Mouse (Mus musculus): Measurements from ENCODE around the gene Hs3st3b1. TPM values are rescaled to one million over a fixed set of nuclear protein-coding genes. Genes with fewer than 3 reads are reported as not detected.

Gene Hs3st3b1
- polyA plus RNA-seq, 1 experiment from 2014 or later: 5.3 TPM

DNA sequence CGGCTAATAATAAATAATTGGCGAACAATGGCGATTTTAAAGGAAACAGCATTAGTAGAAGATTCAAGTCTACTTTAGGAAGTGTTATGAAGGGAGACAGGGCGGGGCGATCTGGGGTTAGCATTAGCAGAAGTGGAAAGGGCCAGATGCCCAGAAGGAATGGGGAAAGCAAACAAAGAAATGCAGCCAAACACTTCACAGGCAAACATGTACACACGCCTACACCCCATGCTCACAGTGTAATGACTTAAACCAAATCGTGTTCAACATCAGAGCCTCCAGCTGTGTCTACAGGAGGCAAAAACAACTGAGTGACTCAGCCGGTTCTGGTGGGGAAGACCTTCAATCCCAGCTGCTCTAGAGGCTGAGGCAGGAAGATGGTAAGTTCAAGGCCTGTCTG is 20.1 kb upstream of the Hs3st3b1 start:
- H3K9me3 ChIP-seq (ENCODE audit: control insufficient read depth, low read length): no peaks in the 10 kb centered on the region
- no peak overlapping the region for H3K27ac ChIP-seq (ENCODE audit: low read depth)
- no peaks in the 10 kb centered on the region for H3K4me1 ChIP-seq (replicated peaks; ENCODE audit: control insufficient read depth, insufficient read depth, low read length)
- no peak overlapping the region for H3K4me3 ChIP-seq (ENCODE audit: low read depth, low read length)
- no peaks in the 10 kb centered on the region for H3K36me3 ChIP-seq (ENCODE audit: control insufficient read depth, insufficient read depth, low read length)
- ATAC-seq (replicated peaks; ENCODE audit: low FRiP score, low TSS enrichment, low read depth) (no peak), DNase-seq (ENCODE audit: low spot score) (no peak)
- WGBS: 78% methylated on average over 8 of the region's 8 CpGs
- 0 out of 2 replicates have a peak, but pooled peaks cover 2% of the 10 kb centered on the region for H3K27me3 ChIP-seq (replicated peaks; ENCODE audit: control insufficient read depth, insufficient read depth, low read length)
- H3K4me2 ChIP-seq (ENCODE audit: low read length): no peak overlapping the region
- no peak overlapping the region for H3K9ac ChIP-seq (ENCODE audit: low read length)

DNA sequence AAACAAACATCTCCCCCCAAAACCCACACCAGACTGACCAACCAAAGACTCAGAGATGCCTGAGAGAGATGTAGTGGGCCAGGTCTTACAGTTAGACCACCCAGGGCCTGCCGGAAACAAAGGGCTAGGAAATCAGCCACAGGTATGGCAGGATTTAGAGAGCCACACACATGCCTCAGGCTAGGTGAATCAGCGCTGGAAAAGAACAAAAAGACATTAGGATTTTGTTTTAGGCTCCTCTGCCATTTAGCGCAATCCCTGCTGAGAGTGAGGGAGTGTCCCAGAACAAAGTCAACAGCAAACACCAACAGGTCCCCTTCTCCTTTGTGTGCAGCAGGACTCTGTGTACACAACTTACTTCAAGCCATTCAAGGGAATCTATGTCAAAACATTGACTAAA is 14.6 kb upstream of the Hs3st3b1 start:
- ATAC-seq (replicated peaks; ENCODE audit: low FRiP score, low TSS enrichment, low read depth) (no peak), DNase-seq (ENCODE audit: low spot score) (no peak)
- no peak overlapping the region for H3K4me3 ChIP-seq (ENCODE audit: low read depth, low read length)
- H3K27ac ChIP-seq (ENCODE audit: low read depth): no peak overlapping the region
- WGBS: 51% methylated on average over 3 of the region's 3 CpGs
- no peak overlapping the region for H3K9ac ChIP-seq (ENCODE audit: low read length)
- H3K36me3 ChIP-seq (ENCODE audit: control insufficient read depth, insufficient read depth, low read length): no peaks in the 10 kb centered on the region
- H3K4me2 ChIP-seq (ENCODE audit: low read length): no peak overlapping the region
- H3K9me3 ChIP-seq (ENCODE audit: control insufficient read depth, low read length): no peaks in the 10 kb centered on the region
- H3K4me1 ChIP-seq (replicated peaks; ENCODE audit: control insufficient read depth, insufficient read depth, low read length): no peaks in the 10 kb centered on the region
- peaks cover 13% of the 10 kb centered on the region for H3K27me3 ChIP-seq (replicated peaks; ENCODE audit: control insufficient read depth, insufficient read depth, low read length)

DNA sequence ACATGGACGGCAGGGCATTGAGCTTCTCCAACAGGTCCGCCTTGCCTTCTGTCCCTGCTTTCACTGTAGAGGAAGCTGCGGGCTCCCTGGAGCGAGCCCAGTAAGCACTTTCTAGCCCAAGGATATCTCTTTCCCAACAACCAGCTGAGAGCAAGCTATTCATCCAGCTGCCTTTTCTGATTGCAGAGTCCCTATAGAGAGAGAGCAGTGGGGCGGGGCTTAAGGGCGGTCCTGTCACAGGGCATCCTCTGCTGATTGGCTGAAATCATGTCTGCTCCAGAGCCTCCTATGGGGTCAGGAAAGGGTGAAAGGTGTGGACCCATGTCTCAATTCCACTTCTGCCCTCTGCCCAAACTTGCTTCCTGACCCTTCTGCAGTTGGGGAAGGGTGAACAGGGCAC is 4.8 kb upstream of the Hs3st3b1 start:
- H3K36me3 ChIP-seq (ENCODE audit: control insufficient read depth, insufficient read depth, low read length): no peaks in the 10 kb centered on the region
- no peaks in the 10 kb centered on the region for H3K9me3 ChIP-seq (ENCODE audit: control insufficient read depth, low read length)
- H3K27me3 ChIP-seq (replicated peaks; ENCODE audit: control insufficient read depth, insufficient read depth, low read length): peaks cover 52% of the 10 kb centered on the region
- ATAC-seq (replicated peaks; ENCODE audit: low FRiP score, low TSS enrichment, low read depth) (no peak), DNase-seq (ENCODE audit: low spot score) (no peak)
- H3K27ac ChIP-seq (ENCODE audit: low read depth): no peak overlapping the region
- H3K9ac ChIP-seq (ENCODE audit: low read length): no peak overlapping the region
- no peak overlapping the region for H3K4me2 ChIP-seq (ENCODE audit: low read length)
- no peak overlapping the region for H3K4me3 ChIP-seq (ENCODE audit: low read depth, low read length)
- WGBS: 77% methylated on average over 6 of the region's 6 CpGs
- peaks cover 13% of the 10 kb centered on the region for H3K4me1 ChIP-seq (replicated peaks; ENCODE audit: control insufficient read depth, insufficient read depth, low read length)

DNA sequence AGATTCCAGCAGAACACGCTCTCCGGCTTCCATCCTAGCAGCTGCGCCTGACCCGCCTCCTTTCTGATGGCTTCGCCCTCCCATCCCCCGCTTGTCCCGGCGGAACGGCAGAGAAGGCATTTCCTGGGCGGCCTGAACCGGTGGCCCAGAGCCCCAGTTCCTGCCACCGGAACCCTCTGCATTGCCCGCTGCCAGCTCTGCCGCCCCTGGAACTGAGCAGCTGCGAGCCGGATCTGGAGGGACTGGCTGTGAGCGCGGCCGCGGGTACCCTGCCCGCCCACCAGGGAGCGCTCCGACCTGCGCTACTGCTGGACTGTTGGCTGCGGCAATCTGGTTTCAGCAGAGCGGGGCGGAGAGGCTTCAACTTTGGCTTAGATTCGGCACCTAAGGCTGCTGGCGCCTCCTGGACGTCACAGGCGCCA is 3.1 kb upstream of the Hs3st3b1 start:
- DNase-seq (ENCODE audit: low spot score): peak; percentile 87
- Histone ChIP-seq H3K4me2 (ENCODE audit: low read length) (peak overlapping the region; percentile 48), H3K9me3 (ENCODE audit: control insufficient read depth, low read length) (no peaks in the 10 kb centered on the region), H3K27ac (ENCODE audit: low read depth) (no peak overlapping the region), H3K4me1 (replicated peaks; ENCODE audit: control insufficient read depth, insufficient read depth, low read length) (peaks cover 13% of the 10 kb centered on the region), H3K9ac (ENCODE audit: low read length) (no peak overlapping the region), H3K27me3 (replicated peaks; ENCODE audit: control insufficient read depth, insufficient read depth, low read length) (peaks cover 64% of the 10 kb centered on the region), H3K36me3 (ENCODE audit: control insufficient read depth, insufficient read depth, low read length) (no peaks in the 10 kb centered on the region), H3K4me3 (ENCODE audit: low read depth, low read length) (peak overlapping the region; percentile 23; the same call in 1 of the 2 replicates)
- under 1% methylated on average over 31 of the region's 31 CpGs for WGBS
- ATAC-seq (replicated peaks; ENCODE audit: low FRiP score, low TSS enrichment, low read depth): no peak

DNA sequence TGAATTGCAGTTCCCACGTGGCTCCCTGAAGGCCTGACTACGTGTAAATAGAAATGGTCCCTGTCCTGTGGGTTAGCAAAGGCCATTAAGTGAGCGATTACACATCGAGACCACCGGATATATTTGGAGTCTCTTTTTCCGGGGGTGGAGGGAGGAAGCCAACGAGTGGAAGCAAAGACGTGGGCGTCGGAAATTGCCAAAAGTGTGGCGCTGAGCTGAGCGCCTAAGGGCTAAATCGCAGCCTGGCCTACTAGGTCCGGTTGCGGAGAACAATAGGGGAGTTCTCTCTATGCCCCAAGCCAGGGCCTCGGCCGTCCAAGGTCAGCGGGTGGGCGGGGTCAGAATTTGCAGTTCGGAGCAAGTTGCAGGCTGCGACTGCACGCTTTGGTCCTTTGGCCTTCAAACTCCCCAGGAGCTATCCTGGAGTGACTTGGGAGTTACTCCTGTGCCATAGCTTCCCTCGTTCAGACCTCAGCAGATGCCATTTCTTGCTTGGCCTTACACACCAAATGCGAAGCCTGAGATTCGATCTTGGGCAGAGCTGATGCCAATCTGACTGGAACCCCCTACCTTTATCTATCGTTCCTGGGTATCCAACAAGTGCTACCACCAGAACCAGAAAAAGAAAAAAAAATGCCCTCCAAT is 2.3 kb upstream of the Hs3st3b1 start:
- H3K4me3 ChIP-seq (ENCODE audit: low read depth, low read length): peak overlapping the region; percentile 10; the same call in 1 of the 2 replicates
- WGBS: 7% methylated on average over 26 of the region's 26 CpGs
- no peak overlapping the region for H3K27ac ChIP-seq (ENCODE audit: low read depth)
- H3K4me1 ChIP-seq (replicated peaks; ENCODE audit: control insufficient read depth, insufficient read depth, low read length): peaks cover 13% of the 10 kb centered on the region
- no peaks in the 10 kb centered on the region for H3K36me3 ChIP-seq (ENCODE audit: control insufficient read depth, insufficient read depth, low read length)
- H3K27me3 ChIP-seq (replicated peaks; ENCODE audit: control insufficient read depth, insufficient read depth, low read length): peaks cover 71% of the 10 kb centered on the region
- peak overlapping the region; percentile 92; the same call in 1 of the 2 replicates for H3K4me2 ChIP-seq (ENCODE audit: low read length)
- DNase-seq (ENCODE audit: low spot score) (peak; percentile 67), ATAC-seq (replicated peaks; ENCODE audit: low FRiP score, low TSS enrichment, low read depth) (no peak)
- H3K9me3 ChIP-seq (ENCODE audit: control insufficient read depth, low read length): no peaks in the 10 kb centered on the region
- H3K9ac ChIP-seq (ENCODE audit: low read length): no peak overlapping the region

DNA sequence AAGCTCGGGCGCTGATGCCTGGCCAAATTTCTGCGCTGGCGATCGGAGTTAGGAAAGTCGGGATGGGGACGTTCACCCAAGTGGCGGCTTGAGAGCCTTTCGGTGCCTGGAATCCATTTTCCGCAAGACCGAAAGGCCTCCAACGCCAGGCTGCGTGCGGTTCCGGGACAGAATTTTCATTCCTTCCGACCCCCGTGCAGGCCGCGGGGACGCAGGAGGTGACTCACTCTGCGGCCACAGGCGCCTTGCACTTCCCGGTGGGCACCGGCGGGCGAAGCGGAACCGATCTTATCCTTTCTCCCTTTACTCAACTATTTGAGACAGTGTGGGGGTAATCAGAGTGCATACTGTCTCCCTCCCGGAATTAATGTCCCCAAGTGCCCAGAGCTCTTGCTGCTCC is 1.3 kb upstream of the Hs3st3b1 start:
- no peaks in the 10 kb centered on the region for H3K9me3 ChIP-seq (ENCODE audit: control insufficient read depth, low read length)
- peaks cover 19% of the 10 kb centered on the region for H3K4me1 ChIP-seq (replicated peaks; ENCODE audit: control insufficient read depth, insufficient read depth, low read length)
- H3K27ac ChIP-seq (ENCODE audit: low read depth): no peak overlapping the region
- no peaks in the 10 kb centered on the region for H3K36me3 ChIP-seq (ENCODE audit: control insufficient read depth, insufficient read depth, low read length)
- WGBS: 1% methylated on average over 29 of the region's 29 CpGs
- peak; percentile 78 for DNase-seq (ENCODE audit: low spot score)
- H3K4me3 ChIP-seq (ENCODE audit: low read depth, low read length): peak overlapping the region; percentile 34
- peak overlapping the region; percentile 92 for H3K4me2 ChIP-seq (ENCODE audit: low read length)
- H3K9ac ChIP-seq (ENCODE audit: low read length): no peak overlapping the region
- H3K27me3 ChIP-seq (replicated peaks; ENCODE audit: control insufficient read depth, insufficient read depth, low read length): peaks cover 81% of the 10 kb centered on the region
- ATAC-seq (replicated peaks; ENCODE audit: low FRiP score, low TSS enrichment, low read depth): no peak

DNA sequence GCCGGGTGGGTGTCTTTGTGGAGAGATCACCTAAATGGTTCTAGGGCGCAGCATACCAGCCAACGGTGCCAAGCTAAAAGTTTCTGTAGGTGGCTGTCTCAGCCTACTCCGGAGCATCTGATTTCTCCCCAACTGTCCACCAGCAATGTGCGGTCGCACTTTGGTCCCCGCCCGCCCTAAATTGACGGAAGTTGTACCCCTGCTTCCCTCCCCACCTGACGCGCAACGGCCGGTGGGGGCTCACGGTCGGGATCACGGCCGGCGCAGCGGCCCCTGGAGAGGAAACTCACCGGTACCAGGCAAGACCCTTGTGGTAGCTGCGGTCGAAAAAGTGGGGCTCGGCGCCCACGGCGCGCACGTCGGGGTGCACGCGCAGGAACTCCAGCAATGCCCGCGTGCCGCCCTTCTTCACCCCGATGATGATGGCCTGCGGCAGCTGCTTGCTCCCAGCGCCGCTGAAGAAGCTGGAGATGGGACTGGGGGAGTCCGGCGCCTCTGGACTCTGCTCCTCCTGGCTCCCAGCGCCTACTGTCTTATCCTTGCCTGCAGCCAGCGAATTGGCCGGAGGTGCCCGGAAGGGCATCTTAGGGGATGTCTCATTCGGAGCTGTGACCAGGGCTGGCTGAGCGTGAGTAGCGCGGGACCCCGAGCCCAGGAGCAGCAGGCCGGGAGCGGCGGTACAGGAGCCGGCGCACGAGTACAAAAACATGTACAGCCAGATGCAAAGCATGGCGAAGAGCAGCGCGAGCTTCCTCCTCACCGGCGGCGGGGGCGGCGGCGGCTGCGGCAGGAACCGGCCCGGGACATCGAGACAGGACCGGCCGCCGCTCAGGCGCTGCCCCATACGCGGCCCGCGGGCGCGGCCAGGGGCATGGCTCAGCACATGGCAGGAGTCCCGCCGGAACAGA is 792 bp downstream of the Hs3st3b1 start:
- Histone ChIP-seq H3K27ac (ENCODE audit: low read depth) (no peak overlapping the region), H3K4me3 (ENCODE audit: low read depth, low read length) (peak overlapping the region; percentile 54), H3K27me3 (replicated peaks; ENCODE audit: control insufficient read depth, insufficient read depth, low read length) (peaks cover 86% of the 10 kb centered on the region), H3K9me3 (ENCODE audit: control insufficient read depth, low read length) (no peaks in the 10 kb centered on the region), H3K9ac (ENCODE audit: low read length) (peak overlapping the region; percentile 51), H3K4me1 (replicated peaks; ENCODE audit: control insufficient read depth, insufficient read depth, low read length) (peaks cover 19% of the 10 kb centered on the region), H3K36me3 (ENCODE audit: control insufficient read depth, insufficient read depth, low read length) (no peaks in the 10 kb centered on the region), H3K4me2 (ENCODE audit: low read length) (peak overlapping the region; percentile 92)
- WGBS: under 1% methylated on average over 77 of the region's 80 CpGs
- DNase-seq (ENCODE audit: low spot score) (peak; percentile 83), ATAC-seq (replicated peaks; ENCODE audit: low FRiP score, low TSS enrichment, low read depth) (no peak)

DNA sequence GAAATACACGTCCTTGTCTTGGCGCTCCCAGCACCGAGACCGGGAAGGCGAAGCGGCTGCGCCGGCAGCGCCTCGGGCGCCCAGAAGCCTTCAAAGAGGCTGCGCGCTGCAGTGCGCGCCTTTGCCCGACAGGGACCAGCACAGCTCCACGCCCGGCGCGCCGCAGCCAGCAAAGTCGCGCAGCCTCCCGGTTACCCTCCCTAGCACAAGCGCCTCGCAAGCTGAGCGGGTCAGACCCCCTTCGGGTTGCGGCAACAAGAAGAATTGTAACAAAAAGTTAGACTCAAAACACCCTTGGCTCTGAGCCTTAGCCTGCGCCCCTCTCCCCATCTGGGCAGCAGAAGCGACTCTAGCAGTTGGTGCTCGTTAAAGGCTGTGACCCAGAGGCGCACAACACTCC is 1.6 kb downstream of the Hs3st3b1 start:
- Histone ChIP-seq H3K9me3 (ENCODE audit: control insufficient read depth, low read length) (no peaks in the 10 kb centered on the region), H3K4me1 (replicated peaks; ENCODE audit: control insufficient read depth, insufficient read depth, low read length) (peaks cover 19% of the 10 kb centered on the region), H3K4me3 (ENCODE audit: low read depth, low read length) (peak overlapping the region; percentile 54), H3K36me3 (ENCODE audit: control insufficient read depth, insufficient read depth, low read length) (no peaks in the 10 kb centered on the region), H3K4me2 (ENCODE audit: low read length) (peak overlapping the region; percentile 92), H3K9ac (ENCODE audit: low read length) (peak overlapping the region; percentile 51), H3K27ac (ENCODE audit: low read depth) (no peak overlapping the region), H3K27me3 (replicated peaks; ENCODE audit: control insufficient read depth, insufficient read depth, low read length) (peaks cover 86% of the 10 kb centered on the region)
- peak; percentile 91 for DNase-seq (ENCODE audit: low spot score)
- peak; percentile 51; the same call in 1 of the 2 replicates for ATAC-seq (replicated peaks; ENCODE audit: low FRiP score, low TSS enrichment, low read depth)
- under 1% methylated on average over 33 of the region's 33 CpGs for WGBS

Data from intestine, embryonic 14.5 days (tissue).